Mouse (Mus musculus): Measurements from ENCODE around the gene Dpf2. TPM values are rescaled to one million over a fixed set of nuclear protein-coding genes. Genes with fewer than 3 reads are reported as not detected.
A peak's percentile ranks its signal among the peaks of the same experiment; 100 is the strongest.

Dpf2 gene
- total and polyA plus RNA-seq, 2 experiments = 10.3 to 40.0 TPM

GRCm38 (mm10) chr19:5945891-5946290, 33.1 kb upstream of the Dpf2 start:
- no peaks in the 10 kb centered on the region for H3K27me3 ChIP-seq (ENCODE audit: control insufficient read depth, insufficient read depth, low read length)
- H3K79me2 ChIP-seq (ENCODE audit: control insufficient read depth, insufficient read depth, low read length) = no peaks in the 10 kb centered on the region
- no peak for TF ChIP-seq POLR2A (IDR thresholded peaks at IDR 0.05; ENCODE audit: extremely low read depth, insufficient read depth, low read length)
- no peak for TF ChIP-seq CTCF (IDR thresholded peaks at IDR 0.05; ENCODE audit: low read depth, low read length)
- no peak overlapping the region for H3K9ac ChIP-seq (ENCODE audit: low read depth, low read length)
- no peak overlapping the region for H3K4me3 ChIP-seq (ENCODE audit: insufficient read depth, low read depth, low read length)
- H3K27ac ChIP-seq (replicated peaks; ENCODE audit: insufficient read depth, low read depth, low read length) = peak overlapping the region; percentile 79
- 70% methylated on average over 8 of the region's 8 CpGs for WGBS
- H3K36me3 ChIP-seq (ENCODE audit: control insufficient read depth, insufficient read depth, low read length) = peaks cover 2% of the 10 kb centered on the region; the same call in 1 of the 2 replicates
- H3K4me1 ChIP-seq (ENCODE audit: control insufficient read depth, insufficient read depth, low read length) = no peaks in the 10 kb centered on the region; the same call in 1 of the 2 replicates
- peak; percentile 39 for DNase-seq (ENCODE audit: extremely low read depth, low read depth, low spot score)

GRCm38 (mm10) chr19:5945027-5945426, 32.2 kb upstream of the Dpf2 start:
- Histone ChIP-seq H3K9ac (ENCODE audit: low read depth, low read length) (no peak overlapping the region), H3K27ac (replicated peaks; ENCODE audit: insufficient read depth, low read depth, low read length) (peak overlapping the region; percentile 79; the same call in 1 of the 2 replicates), H3K27me3 (ENCODE audit: control insufficient read depth, insufficient read depth, low read length) (no peaks in the 10 kb centered on the region), H3K36me3 (ENCODE audit: control insufficient read depth, insufficient read depth, low read length) (no peaks in the 10 kb centered on the region), H3K4me3 (ENCODE audit: insufficient read depth, low read depth, low read length) (no peak overlapping the region), H3K4me1 (ENCODE audit: control insufficient read depth, insufficient read depth, low read length) (peaks cover 2% of the 10 kb centered on the region), H3K79me2 (ENCODE audit: control insufficient read depth, insufficient read depth, low read length) (no peaks in the 10 kb centered on the region)
- WGBS = 82% methylated on average over 7 of the region's 7 CpGs
- TF ChIP-seq CTCF (IDR thresholded peaks at IDR 0.05; ENCODE audit: low read depth, low read length) (no peak), POLR2A (IDR thresholded peaks at IDR 0.05; ENCODE audit: extremely low read depth, insufficient read depth, low read length) (no peak)
- DNase-seq (ENCODE audit: extremely low read depth, low read depth, low spot score) = no peak

- Histone ChIP-seq H3K9ac (ENCODE audit: low read depth, low read length) (no peak overlapping the region), H3K27ac (replicated peaks; ENCODE audit: insufficient read depth, low read depth, low read length) (no peak overlapping the region), H3K4me3 (ENCODE audit: insufficient read depth, low read depth, low read length) (no peak overlapping the region), H3K27me3 (ENCODE audit: control insufficient read depth, insufficient read depth, low read length) (no peaks in the 10 kb centered on the region), H3K36me3 (ENCODE audit: control insufficient read depth, insufficient read depth, low read length) (no peaks in the 10 kb centered on the region), H3K4me1 (ENCODE audit: control insufficient read depth, insufficient read depth, low read length) (peaks cover 2% of the 10 kb centered on the region; the same call in 1 of the 2 replicates), H3K79me2 (ENCODE audit: control insufficient read depth, insufficient read depth, low read length) (no peaks in the 10 kb centered on the region)
- TF ChIP-seq POLR2A (IDR thresholded peaks at IDR 0.05; ENCODE audit: extremely low read depth, insufficient read depth, low read length) (no peak), CTCF (IDR thresholded peaks at IDR 0.05; ENCODE audit: low read depth, low read length) (no peak)
- no peak for DNase-seq (ENCODE audit: extremely low read depth, low read depth, low spot score)
- 75% methylated on average over 8 of the region's 8 CpGs for WGBS
Measured at GRCm38 (mm10) chr19:5944145-5944544, 31.3 kb upstream of the Dpf2 start.

- Histone ChIP-seq H3K27ac (replicated peaks; ENCODE audit: insufficient read depth, low read depth, low read length) (no peak overlapping the region), H3K27me3 (ENCODE audit: control insufficient read depth, insufficient read depth, low read length) (no peaks in the 10 kb centered on the region), H3K4me1 (ENCODE audit: control insufficient read depth, insufficient read depth, low read length) (peaks cover 2% of the 10 kb centered on the region; the same call in 1 of the 2 replicates), H3K4me3 (ENCODE audit: insufficient read depth, low read depth, low read length) (no peak overlapping the region), H3K79me2 (ENCODE audit: control insufficient read depth, insufficient read depth, low read length) (no peaks in the 10 kb centered on the region), H3K9ac (ENCODE audit: low read depth, low read length) (no peak overlapping the region), H3K36me3 (ENCODE audit: control insufficient read depth, insufficient read depth, low read length) (no peaks in the 10 kb centered on the region)
- TF ChIP-seq CTCF (IDR thresholded peaks at IDR 0.05; ENCODE audit: low read depth, low read length) (no peak), POLR2A (IDR thresholded peaks at IDR 0.05; ENCODE audit: extremely low read depth, insufficient read depth, low read length) (no peak)
- DNase-seq (ENCODE audit: extremely low read depth, low read depth, low spot score) = no peak
- WGBS = 95% methylated on average over 15 of the region's 15 CpGs
Measured at GRCm38 (mm10) chr19:5943404-5943803, 30.6 kb upstream of the Dpf2 start.

GRCm38 (mm10) chr19:5942581-5942980, 29.8 kb upstream of the Dpf2 start:
- H3K27ac ChIP-seq (replicated peaks; ENCODE audit: insufficient read depth, low read depth, low read length) = no peak overlapping the region
- no peak overlapping the region for H3K4me3 ChIP-seq (ENCODE audit: insufficient read depth, low read depth, low read length)
- no peaks in the 10 kb centered on the region for H3K36me3 ChIP-seq (ENCODE audit: control insufficient read depth, insufficient read depth, low read length)
- no peaks in the 10 kb centered on the region for H3K79me2 ChIP-seq (ENCODE audit: control insufficient read depth, insufficient read depth, low read length)
- H3K4me1 ChIP-seq (ENCODE audit: control insufficient read depth, insufficient read depth, low read length) = peaks cover 3% of the 10 kb centered on the region; the same call in 1 of the 2 replicates
- no peak overlapping the region for H3K9ac ChIP-seq (ENCODE audit: low read depth, low read length)
- no peaks in the 10 kb centered on the region for H3K27me3 ChIP-seq (ENCODE audit: control insufficient read depth, insufficient read depth, low read length)
- no peak for TF ChIP-seq POLR2A (IDR thresholded peaks at IDR 0.05; ENCODE audit: extremely low read depth, insufficient read depth, low read length)
- WGBS = 85% methylated on average over 7 of the region's 7 CpGs
- DNase-seq (ENCODE audit: extremely low read depth, low read depth, low spot score) = no peak

- H3K9ac ChIP-seq (ENCODE audit: low read depth, low read length) = no peak overlapping the region
- 83% methylated on average over 10 of the region's 10 CpGs for WGBS
- 0 out of 2 replicates have a peak overlapping the region, but pooled peaks have one; percentile 20 for H3K27ac ChIP-seq (replicated peaks; ENCODE audit: insufficient read depth, low read depth, low read length)
- no peaks in the 10 kb centered on the region for H3K36me3 ChIP-seq (ENCODE audit: control insufficient read depth, insufficient read depth, low read length)
- no peaks in the 10 kb centered on the region for H3K79me2 ChIP-seq (ENCODE audit: control insufficient read depth, insufficient read depth, low read length)
- DNase-seq (ENCODE audit: extremely low read depth, low read depth, low spot score) = no peak
- TF ChIP-seq CTCF (IDR thresholded peaks at IDR 0.05; ENCODE audit: low read depth, low read length) (no peak), POLR2A (IDR thresholded peaks at IDR 0.05; ENCODE audit: extremely low read depth, insufficient read depth, low read length) (no peak)
- H3K27me3 ChIP-seq (ENCODE audit: control insufficient read depth, insufficient read depth, low read length) = no peaks in the 10 kb centered on the region
- no peak overlapping the region for H3K4me3 ChIP-seq (ENCODE audit: insufficient read depth, low read depth, low read length)
- peaks cover 3% of the 10 kb centered on the region; the same call in 1 of the 2 replicates for H3K4me1 ChIP-seq (ENCODE audit: control insufficient read depth, insufficient read depth, low read length)
Measured at GRCm38 (mm10) chr19:5940656-5941055, 27.8 kb upstream of the Dpf2 start.
